Mouse (Mus musculus): ENCODE measurements at regions not wholly inside any gene's neighbourhood (a gene's known extent, or its start where the extent isn't known, plus 50 kb on each side); places are given as distances from the start of the nearest gene placed in this dataset.

- Histone ChIP-seq H3K27ac (ENCODE audit: control insufficient read depth, low read depth, low read length) (no peak overlapping the region), H3K27me3 (ENCODE audit: control insufficient read depth in 1 of 2, insufficient read depth in 2 of 2, low read length in 2 of 2) (no peaks in the 10 kb centered on the region), H3K79me2 (ENCODE audit: control insufficient read depth, insufficient read depth, low read length, poor library complexity) (no peaks in the 10 kb centered on the region), H3K4me1 (ENCODE audit: control insufficient read depth in 1 of 2, insufficient read depth in 2 of 2, low read length in 2 of 2) (no peaks in the 10 kb centered on the region; a peak in 1 of 4 replicates), H3K4me3 (ENCODE audit: control insufficient read depth in 1 of 2, insufficient read depth in 1 of 2, low read depth in 2 of 2, low read length in 2 of 2) (no peak overlapping the region), H3K36me3 (ENCODE audit: control insufficient read depth in 1 of 2, insufficient read depth in 2 of 2, low read length in 2 of 2) (peaks cover 0 to 2% of the 10 kb centered on the region in 2 experiments; a peak in 1 of 4 replicates), H3K9ac (ENCODE audit: control insufficient read depth, low read depth, low read length, poor library complexity, severe bottlenecking) (no peak overlapping the region), H3K9me3 (replicated peaks; ENCODE audit: insufficient read depth, low read length) (no peaks in the 10 kb centered on the region)
- no peak for DNase-seq (ENCODE audit: low read depth, low spot score)
- no peak for TF ChIP-seq JUND (IDR thresholded peaks at IDR 0.05; ENCODE audit: low read depth, low read length)
- TF ChIP-seq MAX (IDR thresholded peaks at IDR 0.05; ENCODE audit: low read length) = no peak
- no peak for TF ChIP-seq POLR2A (IDR thresholded peaks at IDR 0.05; ENCODE audit: control insufficient read depth in 1 of 2, insufficient read depth in 1 of 2, low read depth in 1 of 2, low read length in 2 of 2, poor library complexity in 1 of 2)
- TF ChIP-seq SMC3 (IDR thresholded peaks at IDR 0.05; ENCODE audit: low read depth, low read length) = no peak
- TF ChIP-seq UBTF (IDR thresholded peaks at IDR 0.05; ENCODE audit: borderline replicate concordance, insufficient read depth, low read depth, low read length) = no peak
- no peak for TF ChIP-seq ZMIZ1 (IDR thresholded peaks at IDR 0.05; ENCODE audit: low read depth, low read length)
- no peak for TF ChIP-seq RCOR1 (IDR thresholded peaks at IDR 0.05; ENCODE audit: low read depth, low read length)
- no peak for TF ChIP-seq MAFK (IDR thresholded peaks at IDR 0.05; ENCODE audit: borderline replicate concordance, low read depth, low read length)
- no peak for TF ChIP-seq CHD2 (IDR thresholded peaks at IDR 0.05; ENCODE audit: low read length)
- no peak for TF ChIP-seq HCFC1 (IDR thresholded peaks at IDR 0.05; ENCODE audit: low read depth, low read length)
- TF ChIP-seq MAZ (IDR thresholded peaks at IDR 0.05; ENCODE audit: low read depth, low read length) = no peak
- TF ChIP-seq TAL1 (IDR thresholded peaks at IDR 0.05; ENCODE audit: low read length) = no peak
- no peak for TF ChIP-seq MYC (IDR thresholded peaks at IDR 0.05; ENCODE audit: low read depth, low read length)
- TF ChIP-seq TCF12 (IDR thresholded peaks at IDR 0.05; ENCODE audit: low read depth, low read length) = no peak
- no peak for TF ChIP-seq CTCF (IDR thresholded peaks at IDR 0.05 in 2 of 3, conservative IDR thresholded peaks at IDR 0.05 in 1 of 3; ENCODE audit: control insufficient read depth in 1 of 3, insufficient read depth in 1 of 3, low read depth in 2 of 3, low read length in 3 of 3, poor library complexity in 1 of 3, severe bottlenecking in 1 of 3)
- TF ChIP-seq MEF2A (IDR thresholded peaks at IDR 0.05; ENCODE audit: extremely low read depth, insufficient replicate concordance, low read depth, low read length, poor library complexity, severe bottlenecking) = no peak
- no peak for TF ChIP-seq NRF1 (IDR thresholded peaks at IDR 0.05; ENCODE audit: insufficient read depth, low read depth, low read length, poor library complexity, severe bottlenecking)
- TF ChIP-seq USF2 (IDR thresholded peaks at IDR 0.05; ENCODE audit: borderline replicate concordance in 1 of 2, insufficient read depth in 1 of 2, low read depth in 1 of 2, low read length in 2 of 2) = no peak
- no peak for TF ChIP-seq MXI1 (IDR thresholded peaks at IDR 0.05; ENCODE audit: low read depth, low read length)
Observed at GRCm38 (mm10) chr6:100159246-100159645, 128.0 kb downstream of the Rybp start.

- Histone ChIP-seq H3K79me2 (ENCODE audit: control insufficient read depth, insufficient read depth, low read length, poor library complexity) (no peaks in the 10 kb centered on the region), H3K4me1 (ENCODE audit: control insufficient read depth in 1 of 2, insufficient read depth in 2 of 2, low read length in 2 of 2) (no peaks in the 10 kb centered on the region; a peak in 1 of 4 replicates), H3K27ac (ENCODE audit: control insufficient read depth, low read depth, low read length) (no peak overlapping the region), H3K9me3 (replicated peaks; ENCODE audit: insufficient read depth, low read length) (no peaks in the 10 kb centered on the region), H3K27me3 (ENCODE audit: control insufficient read depth in 1 of 2, insufficient read depth in 2 of 2, low read length in 2 of 2) (no peaks in the 10 kb centered on the region), H3K36me3 (ENCODE audit: control insufficient read depth in 1 of 2, insufficient read depth in 2 of 2, low read length in 2 of 2) (peaks cover 0 to 2% of the 10 kb centered on the region in 2 experiments; a peak in 2 of 4 replicates), H3K9ac (ENCODE audit: control insufficient read depth, low read depth, low read length, poor library complexity, severe bottlenecking) (no peak overlapping the region), H3K4me3 (ENCODE audit: control insufficient read depth in 1 of 2, insufficient read depth in 1 of 2, low read depth in 2 of 2, low read length in 2 of 2) (no peak overlapping the region)
- TF ChIP-seq ETS1 (IDR thresholded peaks at IDR 0.05; ENCODE audit: low read depth, low read length) (peak; percentile 59; the same call in 1 of the 2 replicates), BHLHE40 (IDR thresholded peaks at IDR 0.05; ENCODE audit: borderline replicate concordance, low read depth, low read length) (no peak), CHD2 (IDR thresholded peaks at IDR 0.05; ENCODE audit: low read length) (no peak), TCF12 (IDR thresholded peaks at IDR 0.05; ENCODE audit: low read depth, low read length) (0 out of 2 replicates have a peak, but pooled peaks have one; percentile 13)
- DNase-seq (ENCODE audit: low read depth, low spot score) = peak; percentile 60
Observed at GRCm38 (mm10) chr6:100157288-100157687, 130.0 kb downstream of the Rybp start.

Measured in MEL (cell line).